Mouse (Mus musculus) limb, embryonic 13.5 days (tissue): ENCODE measurements around the gene Lrrc43. TPM values are rescaled to one million over a fixed set of nuclear protein-coding genes. Genes with fewer than 3 reads are reported as not detected.
A peak's percentile ranks its signal among the peaks of the same experiment; 100 is the strongest.

Experiments used
- microRNA-seq: library from miRNA; unstranded; fragments of <30 nt; microRNA quantifications from one replicate; pipeline ENCODE4, GENCODE M21; 2016
- polyA plus RNA-seq: library from polyadenylated mRNA; unstranded; fragments of >200 nt; fragmentation: Nextera tagmentation; extraction: Ambion mirVana; gene quantifications from 2 replicates; pipeline ENCODE4 v1.2.1, GENCODE M21; 2015

The Lrrc43 gene
- polyA plus RNA-seq, 1 experiment from 2014 or later: not detected

Small RNA genes lying within 50 kb of the gene (microRNA-seq; reads per million reads assigned to microRNA genes)
- 2.3 reads per million, percentile 6 among the genes with 10 or more reads in this experiment for gene Mir7647

Other genes with a start within 250 kb of the Lrrc43 start
- gene Wdr66, start 237.2 kb upstream of the Lrrc43 start, polyA plus RNA-seq: 0.61 and 1.1 TPM in 2 replicates
- gene Bcl7a, start 145.5 kb upstream of the Lrrc43 start, polyA plus RNA-seq: 31.2 and 33.1 TPM in 2 replicates
- gene Mlxip, start 94.5 kb upstream of the Lrrc43 start, polyA plus RNA-seq: 13.9 and 15.1 TPM in 2 replicates
- not detected in 2 replicates for gene Il31, start 184 bp downstream of the Lrrc43 start, polyA plus RNA-seq
- 0.50 and 1.4 TPM in 2 replicates for gene B3gnt4, start 21.2 kb downstream of the Lrrc43 start, polyA plus RNA-seq
- 115 and 118 TPM in 2 replicates for gene Diablo, start 34.9 kb downstream of the Lrrc43 start, polyA plus RNA-seq
- gene Gm49027, start 36.2 kb downstream of the Lrrc43 start, polyA plus RNA-seq: 0.45 TPM in 1 of 2 replicates, not detected in the other
- 27.3 and 27.4 TPM in 2 replicates for gene Vps33a, start 83.7 kb downstream of the Lrrc43 start, polyA plus RNA-seq
- 45.1 and 49.0 TPM in 2 replicates for gene Clip1, start 195.3 kb downstream of the Lrrc43 start, polyA plus RNA-seq
- gene Zcchc8, start 231.8 kb downstream of the Lrrc43 start, polyA plus RNA-seq: 89.6 and 93.4 TPM in 2 replicates